Mouse (Mus musculus) left cerebral cortex, postnatal 25 days (tissue): ENCODE data around the gene Pfkfb4. TPM values are rescaled to one million over a fixed set of nuclear protein-coding genes. Genes with fewer than 3 reads are reported as not detected.

ENCODE experiments used
- DNase-seq, 2 experiments: peaks; one replicate each; pipeline ENCODE4 v3.0.0; 2022; ENCODE audit warnings: low spot score in 2 of 2, mixed read lengths in 1 of 2
- intact Hi-C: fragments of 180-260 bp; cut with DNase I; formaldehyde crosslinking; loops from one replicate; pipeline ENCODE4 v1.15.1; 2025
- total RNA-seq, 2 experiments: library from RNA; stranded (reverse); gene quantifications; 2 replicates each; pipeline ENCODE4 v1.2.3; 2021

Gene Pfkfb4
- 10 to 100 TPM; 12.5 to 15.5 TPM for total RNA-seq

DNA sequence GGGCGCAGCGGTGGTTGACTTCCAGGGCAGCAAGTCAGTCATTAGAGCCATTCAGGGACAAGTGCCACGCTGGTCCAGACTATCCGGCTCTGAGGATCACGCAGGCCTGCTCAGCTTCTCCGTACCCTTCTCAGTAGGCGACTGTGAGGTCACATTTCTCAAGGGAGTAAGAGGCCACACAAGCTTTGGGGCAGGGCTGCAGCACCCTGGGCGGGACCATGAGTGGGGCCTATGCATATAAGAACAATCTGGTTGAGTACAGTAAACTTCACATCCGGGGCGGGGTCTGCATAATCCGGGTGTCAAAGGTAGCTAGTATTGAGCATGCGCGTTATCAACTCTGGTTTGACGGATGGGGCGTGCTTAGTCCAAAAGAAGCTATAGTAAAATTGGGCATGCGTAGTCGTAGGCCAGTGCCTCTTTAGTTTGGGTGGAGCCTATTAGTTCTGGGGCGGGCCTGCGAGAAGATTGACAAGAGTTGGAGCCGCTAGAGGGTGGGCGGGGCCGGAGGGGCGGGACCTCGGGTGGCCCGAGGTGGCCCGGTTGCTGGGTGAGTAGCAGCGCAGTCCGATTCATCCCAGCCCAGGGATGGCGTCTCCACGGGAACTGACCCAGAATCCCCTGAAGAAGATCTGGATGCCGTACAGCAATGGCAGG, at the start of gene Pfkfb4:
Gene Pfkfb4 (plus strand): TSS at position 351 of the 657 bp plus-strand sequence.
- intact Hi-C loops = loop anchor here (2.0 kb wide), 1 partner anchor 55 kb away; the partner anchor contains the start of gene Uqcrc1
- DNase-seq = peak; percentile 93 to 99

- intact Hi-C loops = no loop called here
- peak in 1 of 2 experiments; percentile 37 for DNase-seq
Observed at GRCm38 (mm10) chr9:108945111-108945510, 46.5 kb upstream of the Pfkfb4 start.

DNA sequence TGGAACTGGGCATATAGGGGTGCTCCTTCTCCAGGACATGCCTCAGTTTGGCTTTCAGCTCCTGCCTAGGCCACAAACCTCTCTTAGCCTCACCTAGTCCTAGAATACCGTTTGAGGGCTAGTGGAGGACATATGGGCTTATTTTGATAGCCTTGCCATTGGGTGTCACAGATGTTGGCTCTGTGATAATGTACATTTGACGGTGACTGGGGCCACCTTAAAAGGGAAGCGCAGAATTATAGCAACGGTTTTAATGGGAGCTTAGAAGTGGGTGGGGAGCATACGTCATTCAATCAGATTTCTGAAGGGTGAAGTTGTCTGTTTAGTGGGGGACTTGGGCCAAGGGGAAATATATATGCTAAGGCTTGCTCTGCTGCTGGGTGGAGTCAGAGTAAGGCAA, 46.0 kb upstream of the Pfkfb4 start:
- DNase-seq = no peak
- intact Hi-C loops = no loop called here

DNA sequence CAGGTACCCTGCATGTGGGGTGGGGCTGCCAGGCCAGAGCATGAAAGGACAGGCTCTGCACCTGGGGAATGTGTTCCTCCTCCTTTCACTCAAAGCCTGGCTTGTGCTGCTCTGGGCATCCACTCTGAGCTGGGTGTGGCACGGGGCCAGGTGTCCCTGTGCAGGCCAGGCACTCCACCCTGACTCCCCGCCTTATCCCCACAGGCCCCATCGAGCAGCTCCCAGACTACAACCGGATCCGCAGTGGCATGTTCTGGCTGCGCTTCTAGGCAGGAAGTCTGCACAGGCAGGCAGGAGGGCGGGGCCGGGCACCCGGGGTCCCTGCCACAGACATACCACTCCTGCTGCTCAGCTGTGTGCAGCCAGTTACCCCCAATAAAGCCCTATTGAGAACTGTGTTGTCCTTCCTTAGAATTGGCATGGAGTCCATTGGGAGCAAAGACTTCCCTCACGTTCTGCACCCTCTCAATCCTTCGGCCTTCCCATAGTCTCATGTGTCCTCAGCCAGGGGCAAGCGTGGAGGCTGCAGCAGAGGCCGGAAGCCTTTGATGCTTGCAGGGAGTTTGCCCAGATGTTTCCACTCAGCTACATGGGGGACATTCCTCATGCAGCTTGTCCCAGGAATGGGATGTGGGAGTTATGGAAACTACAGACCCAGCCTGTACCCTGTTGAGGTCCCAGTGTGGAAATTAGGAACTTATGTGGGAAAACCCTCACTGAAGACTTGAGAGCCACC, 42.2 kb upstream of the Pfkfb4 start:
- intact Hi-C loops = no loop called here
- no peak for DNase-seq

GRCm38 (mm10) chr9:108949967-108950728, 41.4 kb upstream of the Pfkfb4 start:
- intact Hi-C loops = no loop called here
- DNase-seq = no peak

DNA sequence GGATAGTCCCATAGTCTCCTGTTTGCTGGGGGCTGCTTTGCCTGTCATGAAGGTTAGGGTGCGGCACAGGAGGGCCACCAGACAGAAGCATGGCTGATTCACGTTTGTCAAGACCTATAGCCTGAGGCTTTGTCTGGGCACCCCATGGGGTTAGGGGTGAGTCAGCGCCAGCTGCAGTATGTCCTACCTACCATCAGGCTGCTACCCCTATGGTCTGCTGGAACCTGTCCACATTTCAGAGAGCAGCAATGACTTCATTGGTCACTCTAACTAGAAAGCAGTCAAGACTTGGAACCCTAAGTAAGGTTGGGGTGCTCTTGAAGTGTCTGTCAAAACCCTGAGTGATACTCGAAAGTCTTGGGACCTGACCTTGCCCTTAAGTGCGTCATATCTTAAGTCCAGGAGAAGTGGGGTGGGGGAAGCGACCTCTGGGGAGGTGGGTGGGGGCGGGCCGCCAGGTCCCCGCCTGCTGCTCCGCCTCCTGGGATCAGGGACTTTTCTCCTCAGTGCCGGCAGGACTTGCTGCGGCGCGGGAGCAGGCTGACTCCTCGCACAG, 38.4 kb upstream of the Pfkfb4 start, which contains the start of gene Col7a1:
Gene Col7a1 (plus strand): TSS at position 506 of the 556 bp plus-strand sequence.
- DNase-seq = no peak
- intact Hi-C loops = no loop called here

DNA sequence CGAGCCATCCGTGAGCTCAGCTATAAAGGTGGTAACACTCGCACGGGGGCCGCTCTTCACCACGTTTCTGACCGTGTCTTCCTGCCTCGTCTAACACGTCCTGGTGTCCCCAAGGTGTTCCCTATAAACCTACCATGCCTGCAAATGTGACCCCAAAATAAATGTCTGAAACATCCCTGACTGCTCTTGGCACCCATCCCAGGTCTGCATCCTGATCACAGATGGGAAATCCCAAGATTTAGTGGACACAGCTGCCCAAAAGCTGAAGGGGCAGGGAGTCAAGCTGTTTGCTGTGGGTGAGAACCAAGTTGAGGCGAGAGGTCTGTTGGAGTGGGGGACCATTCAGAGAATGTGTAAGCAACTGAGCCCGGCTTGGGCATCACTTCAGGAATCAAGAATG, 36.3 kb upstream of the Pfkfb4 start:
- intact Hi-C loops = no loop called here
- DNase-seq = no peak

DNA sequence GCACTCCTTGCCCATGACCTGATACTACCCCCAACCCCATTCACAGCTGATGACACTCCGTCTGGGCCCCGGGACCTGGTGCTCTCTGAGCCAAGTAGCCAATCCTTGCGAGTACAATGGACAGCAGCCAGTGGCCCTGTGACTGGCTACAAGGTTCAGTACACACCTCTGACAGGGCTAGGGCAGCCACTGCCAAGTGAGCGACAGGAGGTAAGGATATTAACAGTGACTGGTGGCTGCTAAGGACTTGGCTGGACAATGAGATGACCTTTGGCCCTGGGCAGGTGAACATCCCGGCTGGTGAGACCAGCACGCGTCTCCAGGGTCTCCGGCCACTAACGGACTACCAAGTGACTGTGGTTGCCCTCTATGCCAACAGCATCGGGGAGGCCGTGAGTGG, 35.7 kb upstream of the Pfkfb4 start:
- no peak for DNase-seq
- intact Hi-C loops = no loop called here

- no peak for DNase-seq
- intact Hi-C loops = no loop called here
Observed at GRCm38 (mm10) chr9:108963577-108963976, 28.0 kb upstream of the Pfkfb4 start.

GRCm38 (mm10) chr9:108964338-108964737, 27.2 kb upstream of the Pfkfb4 start:
- no peak for DNase-seq
- intact Hi-C loops = no loop called here

DNA sequence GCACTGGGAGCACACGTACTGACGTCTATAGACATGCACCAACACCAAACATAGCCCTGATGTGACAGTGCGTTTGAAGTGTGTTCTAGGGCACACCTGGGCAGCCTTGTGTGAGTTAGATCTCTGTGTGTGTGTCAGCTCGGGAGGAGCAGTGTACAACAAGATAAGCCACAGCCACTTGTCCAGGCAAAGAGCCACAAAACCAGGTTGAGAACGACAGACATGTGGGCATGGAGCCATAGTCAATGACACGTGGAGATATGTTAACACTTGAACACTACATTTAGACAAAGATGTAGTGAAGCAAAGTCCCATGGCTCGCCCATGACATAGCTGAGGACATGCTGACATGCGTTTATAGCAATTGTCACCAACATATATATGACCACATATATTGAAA, 21.0 kb upstream of the Pfkfb4 start:
- intact Hi-C loops = no loop called here
- no peak for DNase-seq

GRCm38 (mm10) chr9:108976483-108976882, 15.1 kb upstream of the Pfkfb4 start:
- no peak for DNase-seq

DNA sequence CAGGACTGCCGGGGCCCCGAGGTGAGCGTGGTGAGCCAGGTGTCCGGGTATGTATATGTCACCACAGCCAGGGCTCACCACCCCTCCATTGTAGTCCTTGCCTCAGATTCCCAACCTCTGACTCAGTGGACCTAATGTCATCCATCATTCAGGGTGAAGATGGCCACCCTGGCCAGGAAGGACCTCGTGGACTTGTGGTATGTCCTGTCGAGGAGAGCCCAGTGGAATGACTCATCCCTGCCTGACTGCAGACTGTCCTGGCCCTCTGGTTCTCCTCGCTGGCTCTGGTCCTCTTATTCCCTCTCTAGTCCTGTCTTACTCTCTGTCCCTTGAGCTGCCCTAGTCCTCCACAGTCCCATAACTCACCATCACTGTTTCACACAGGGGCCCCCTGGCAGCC, 13.6 kb upstream of the Pfkfb4 start:
- DNase-seq = no peak
- intact Hi-C loops = no loop called here

More at GRCm38 (mm10) chr9:108976483-108976882, 15.1 kb upstream of the Pfkfb4 start:
- intact Hi-C loops = no loop called here

DNA sequence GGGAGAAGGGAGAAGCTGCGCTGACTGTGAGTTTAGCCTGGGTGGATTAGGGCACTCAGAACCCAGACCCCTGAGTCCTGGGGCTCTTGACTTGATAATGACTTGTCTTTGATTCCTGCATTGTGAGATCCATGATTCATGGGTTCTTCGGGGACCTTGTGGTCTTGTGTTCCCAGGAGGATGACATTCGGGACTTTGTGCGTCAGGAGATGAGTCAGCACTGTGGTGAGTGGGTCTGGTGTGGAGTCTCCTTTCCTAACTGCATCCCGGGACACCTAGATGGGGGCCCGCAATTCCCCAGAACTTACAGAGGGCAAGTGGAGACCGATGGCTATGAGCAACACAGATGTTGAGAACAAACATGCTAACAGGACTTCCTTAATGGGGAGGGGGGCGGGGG, 9.1 kb upstream of the Pfkfb4 start:
- intact Hi-C loops = no loop called here

GRCm38 (mm10) chr9:108983209-108983608, 8.4 kb upstream of the Pfkfb4 start:
- no peak for DNase-seq
- intact Hi-C loops = no loop called here

More for the DNA sequence above, 9.1 kb upstream of the Pfkfb4 start:
- DNase-seq = no peak

DNA sequence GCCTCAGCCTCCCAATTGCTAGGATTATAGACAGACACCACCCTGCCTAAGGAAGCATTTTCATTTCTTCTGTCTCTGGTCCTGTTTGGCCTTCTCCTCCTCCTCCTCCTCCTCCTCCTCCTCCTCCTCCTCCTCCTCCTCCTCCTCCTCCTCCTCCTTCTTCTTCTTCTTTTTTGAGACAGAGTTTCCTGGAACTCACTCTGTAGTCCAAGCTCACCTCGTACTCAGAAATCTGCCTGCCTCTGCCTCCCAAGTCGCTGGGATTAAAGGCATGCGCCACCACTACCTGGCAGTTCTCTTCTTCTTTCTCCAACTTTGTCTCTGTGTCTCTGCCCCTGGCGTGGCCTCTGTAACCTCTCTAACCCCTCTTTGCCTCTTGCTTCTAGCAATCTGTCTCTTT, 5.9 kb upstream of the Pfkfb4 start, which contains the start of gene Ucn2:
Gene Ucn2 (plus strand): TSS at position 301 of the 400 bp plus-strand sequence.
- DNase-seq = no peak
- intact Hi-C loops = no loop called here

DNA sequence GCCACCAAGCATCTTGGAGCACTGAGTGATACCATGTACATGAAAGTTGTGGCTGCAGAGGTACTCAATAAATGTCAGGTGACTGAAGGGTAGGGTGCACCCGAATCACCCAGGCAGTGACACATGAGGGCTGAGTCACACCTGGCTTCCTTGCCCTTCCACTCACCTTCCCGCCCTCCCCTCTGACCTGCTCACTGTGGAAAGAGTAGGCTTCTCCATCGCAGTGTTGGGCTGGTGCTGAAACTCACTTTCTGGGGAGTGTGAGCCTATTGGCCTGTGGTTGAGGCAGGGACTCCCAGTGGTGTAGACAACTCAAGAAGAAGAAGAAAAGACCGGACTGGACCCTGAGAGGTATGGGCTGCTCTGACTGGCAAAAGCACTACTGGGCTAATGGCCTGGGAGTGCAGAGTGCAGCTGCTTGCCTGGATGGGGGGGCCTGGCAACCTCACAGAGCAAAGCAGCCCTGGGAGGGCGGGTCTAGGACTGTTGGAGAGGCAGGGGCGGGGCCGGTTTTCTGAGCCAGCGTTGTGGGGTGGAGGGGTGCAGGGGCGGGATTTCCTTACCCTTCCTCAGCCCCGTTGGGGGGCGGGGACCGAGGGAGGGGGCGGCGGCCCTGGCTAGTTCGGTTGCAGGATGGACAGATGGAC, 3.8 kb upstream of the Pfkfb4 start:
- DNase-seq = no peak
- intact Hi-C loops = no loop called here

DNA sequence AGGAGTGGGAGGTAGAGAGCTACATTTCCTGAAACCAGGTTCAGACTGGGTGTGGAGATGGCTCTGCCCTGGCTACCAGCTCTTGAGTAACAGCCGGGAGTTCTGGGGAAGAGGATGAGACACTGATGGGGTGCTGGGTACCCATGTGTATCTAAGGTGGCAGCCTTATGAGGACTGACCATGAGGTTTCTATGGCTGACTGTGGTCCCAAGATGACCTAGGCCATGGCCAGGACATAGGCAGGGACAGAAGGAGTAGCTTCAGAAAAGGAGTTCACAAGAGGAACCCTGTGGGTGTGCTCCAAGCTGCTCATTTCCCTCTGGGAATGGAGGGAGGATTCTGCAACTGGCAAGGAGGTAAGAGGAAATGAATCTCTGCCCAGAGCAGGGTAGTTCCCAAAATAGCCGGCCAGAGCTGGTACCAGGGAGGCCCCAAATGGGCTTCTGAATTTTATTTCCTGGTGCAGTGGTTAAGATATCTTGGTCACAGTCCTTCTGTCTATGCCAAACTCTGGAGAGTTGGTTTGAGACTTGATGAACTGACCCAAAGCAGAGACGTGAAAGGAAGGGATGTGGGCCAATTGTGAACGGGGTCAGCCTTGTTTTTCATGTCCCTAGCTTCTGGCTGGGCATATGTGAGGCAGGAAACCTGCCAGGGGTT, 1.6 kb upstream of the Pfkfb4 start:
- intact Hi-C loops = loop anchor here (2.0 kb wide), 1 partner anchor 53 kb away; the partner anchor contains the start of gene Uqcrc1
- peak in 1 of 2 experiments; percentile 65 for DNase-seq

DNA sequence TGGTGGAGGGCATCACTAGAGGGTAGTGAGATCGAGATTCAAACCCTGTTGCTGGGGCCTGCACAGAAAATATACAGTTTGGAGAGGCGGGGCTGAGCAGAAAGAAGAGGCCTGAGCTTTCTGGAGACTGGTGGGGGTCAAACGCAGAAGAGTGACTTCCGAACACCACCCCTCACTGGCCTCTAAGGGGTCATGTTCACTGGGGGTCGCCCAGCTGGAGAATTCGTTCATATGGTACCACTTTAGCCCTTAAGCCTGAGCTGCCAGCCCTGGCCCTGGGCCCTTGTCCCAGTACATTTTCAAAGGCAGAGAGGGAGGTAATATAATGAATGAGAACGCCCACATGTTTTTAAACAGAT, 1.1 kb upstream of the Pfkfb4 start:
- intact Hi-C loops = loop anchor here (2.0 kb wide), 1 partner anchor 54 kb away; the partner anchor contains the start of gene Uqcrc1
- DNase-seq = no peak
